Comparison of ENCODE assay signal across 8 mouse cellular contexts in genomic region chr17:65930960-65931359, GRCm38 (mm10). TPM values are rescaled to one million over a fixed set of nuclear protein-coding genes. Genes with fewer than 3 reads are reported as not detected.
DNase-seq lines count a peak whose midpoint lies in the region; ATAC-seq and TF ChIP-seq lines count a peak whose summit lies in the region.

No protein-coding gene starts in this region.

- H3K4me3 ChIP-seq in kidney, adult 2 months (ENCODE audit: insufficient read depth, low read depth, low read length) = no peak overlapping the region

- no peaks in the 10 kb centered on the region for H3K4me1 ChIP-seq in kidney, adult 2 months (ENCODE audit: control insufficient read depth, insufficient read depth, low read length)

- peak; percentile 76 for ATAC-seq in common myeloid progenitor, adult 5-6 weeks (replicated peaks; ENCODE audit: low read depth, poor library complexity, severe bottlenecking)

- TF ChIP-seq POLR2A in kidney, adult 2 months (IDR thresholded peaks at IDR 0.05; ENCODE audit: low read depth, low read length) = no peak

- no peak overlapping the region for H3K27ac ChIP-seq in kidney, adult 2 months (ENCODE audit: insufficient read depth, low read depth, low read length)

- DNase-seq in kidney, adult 2 months = peak; percentile 42
- no peak for DNase-seq in kidney, adult 9 months
- DNase-seq in adipocyte (ENCODE audit: low spot score) = peak; percentile 97
- peak; percentile 36 to 50 for DNase-seq in heart, postnatal 14 days
- DNase-seq in lung, postnatal 25 days (ENCODE audit: low spot score) = peak; percentile 90
- DNase-seq in spleen, adult 12 weeks (ENCODE audit: low spot score) = no peak
- DNase-seq in ovary, postnatal 14 days (ENCODE audit: low spot score) = no peak

- TF ChIP-seq CTCF in kidney, adult 2 months (conservative IDR thresholded peaks at IDR 0.05; ENCODE audit: insufficient read depth, insufficient read length, low read depth, low read length) = no peak

- H3K36me3 ChIP-seq in kidney, adult 2 months (ENCODE audit: control insufficient read depth, insufficient read depth, low read length) = no peaks in the 10 kb centered on the region

- no peaks in the 10 kb centered on the region for H3K27me3 ChIP-seq in kidney, adult 2 months (replicated peaks; ENCODE audit: control insufficient read depth, insufficient read depth, low read length)

- 63% methylated on average over 6 of the region's 6 CpGs for WGBS in kidney, adult 2 months

- intact Hi-C loops in heart, postnatal 14 days (cut with DNase I) = no loop called here

RNA-seq across cellular contexts. Expression of gene Twsg1, which starts 20.1 kb away (rescaled TPM):
- polyA plus RNA-seq in kidney, adult 2 months (2012; rRNA removed) = 53.3 and 59.5 TPM in 2 replicates
- 21.8 and 23.3 TPM in 2 replicates for total RNA-seq in common myeloid progenitor, adult 5-6 weeks (2017)
- 10 to 100 TPM; 68.2 to 69.8 TPM for total RNA-seq in heart, postnatal 14 days (2021)

RNA-seq across cellular contexts. Expression of gene Ralbp1, which starts 45.4 kb away (rescaled TPM):
- 29.8 and 30.7 TPM in 2 replicates for polyA plus RNA-seq in kidney, adult 2 months (2012; rRNA removed)
- 114 and 116 TPM in 2 replicates for total RNA-seq in common myeloid progenitor, adult 5-6 weeks (2017)
- total RNA-seq in heart, postnatal 14 days (2021) = 10 to 100 TPM; 38.1 to 38.9 TPM

Comparison
In these comparisons a context has a peak if more than half of its experiments do, and no peak if none do; other contexts are left out.
1. DNase-seq: peak in kidney, adult 2 months (single experiment), adipocyte (single experiment), heart, postnatal 14 days (2 of 2) and lung, postnatal 25 days (single experiment); none in kidney, adult 9 months (single experiment), spleen, adult 12 weeks (single experiment) and ovary, postnatal 14 days (single experiment).